Mouse (Mus musculus): ENCODE measurements around the gene Amz1.

The Amz1 gene

DNA sequence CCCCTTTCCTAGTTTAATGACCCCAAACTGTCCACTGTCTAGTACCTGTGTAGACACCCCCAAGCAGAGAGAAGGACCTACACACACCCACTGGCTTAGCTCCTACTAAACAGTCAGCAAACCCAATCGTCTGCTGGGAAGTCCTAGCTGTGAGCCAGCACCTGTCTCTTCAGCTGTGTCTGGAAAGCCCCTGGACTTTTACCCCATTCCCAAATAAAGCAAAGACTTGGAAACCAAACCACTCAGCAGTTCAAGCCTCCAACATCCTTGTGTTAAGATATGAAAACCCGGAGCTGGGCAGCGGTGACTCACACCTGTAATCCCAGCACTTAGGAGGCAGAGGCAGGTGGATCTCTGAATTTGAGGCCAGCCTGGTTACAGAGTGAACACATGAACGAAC is 42.6 kb downstream of the Amz1 start:
- in situ Hi-C loops (cut with MboI, MseI) = no loop called here

- in situ Hi-C loops (cut with MboI, MseI) = no loop called here
These were observed 43.8 kb downstream of the Amz1 start for GRCm38 (mm10) chr5:140767704-140768141.

DNA sequence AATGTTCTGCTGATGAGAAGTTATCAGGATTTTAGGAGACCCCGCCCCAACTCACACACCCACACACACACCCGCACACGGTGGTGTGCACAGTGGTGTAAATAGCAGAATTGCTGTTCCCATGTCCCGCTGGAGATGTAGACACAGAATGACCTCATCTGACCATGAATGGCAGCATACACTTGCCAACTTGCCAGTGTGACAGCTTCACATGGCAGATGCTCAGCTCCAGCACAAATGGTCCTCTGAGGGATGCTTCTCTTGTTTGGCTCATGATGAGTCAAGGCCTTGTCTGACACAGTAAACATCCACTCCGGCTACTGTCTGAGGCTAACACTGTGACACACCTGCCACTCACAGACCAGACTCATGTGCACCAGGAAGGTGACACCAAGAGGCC is 44.4 kb downstream of the Amz1 start:
- in situ Hi-C loops (cut with MboI, MseI) = no loop called here

DNA sequence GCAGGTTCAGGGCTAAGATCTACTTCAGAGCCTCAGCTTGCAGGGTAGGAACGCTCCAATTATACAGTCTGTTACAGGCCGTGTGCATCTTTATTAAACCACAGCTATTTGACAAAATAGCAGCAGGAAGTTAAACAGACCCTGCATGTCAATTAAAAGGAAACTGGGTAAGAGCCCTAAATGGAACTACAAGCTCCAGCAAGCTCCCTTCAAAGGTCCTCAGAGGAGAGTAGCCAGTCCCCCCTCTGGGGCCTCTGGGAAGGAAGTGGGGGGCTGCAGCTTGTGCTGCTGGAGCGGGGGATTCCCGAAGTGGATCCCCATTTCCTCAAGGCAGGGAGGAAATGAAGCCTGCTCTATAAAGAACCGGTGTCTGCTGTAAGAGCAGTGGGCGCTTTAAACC is 47.7 kb downstream of the Amz1 start:
- in situ Hi-C loops (cut with MboI, MseI) = no loop called here

GRCm38 (mm10) chr5:140772158-140772557 is 48.2 kb downstream of the Amz1 start:
- in situ Hi-C loops (cut with MboI, MseI) = no loop called here

DNA sequence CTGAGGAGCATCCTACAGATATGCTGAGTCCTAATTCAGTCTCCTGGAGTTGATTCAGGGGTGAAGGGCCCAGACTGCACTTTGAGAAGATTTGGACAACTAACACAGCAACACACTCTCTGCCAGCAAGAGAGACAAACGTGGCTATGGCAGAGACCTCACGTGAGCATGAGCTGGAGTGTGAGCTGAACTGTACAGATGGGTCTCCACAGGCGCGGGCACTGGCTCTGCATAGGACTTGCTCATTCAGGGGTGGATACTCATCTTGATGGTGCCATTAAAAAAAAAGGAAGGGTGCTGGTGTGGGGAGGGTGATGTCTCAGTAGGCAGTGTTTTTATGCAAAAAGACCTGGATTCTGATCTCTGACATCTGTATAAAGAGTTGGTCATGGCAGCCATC is 51.2 kb downstream of the Amz1 start:
- in situ Hi-C loops (cut with MboI, MseI) = no loop called here

- in situ Hi-C loops (cut with MboI, MseI) = no loop called here
These were observed 53.0 kb downstream of the Amz1 start for GRCm38 (mm10) chr5:140776968-140777367.

- in situ Hi-C loops (cut with MboI, MseI) = no loop called here
These were observed 57.2 kb downstream of the Amz1 start for GRCm38 (mm10) chr5:140781122-140781521.

- in situ Hi-C loops (cut with MboI, MseI) = no loop called here
These were observed 58.1 kb downstream of the Amz1 start for GRCm38 (mm10) chr5:140781886-140782572.

DNA sequence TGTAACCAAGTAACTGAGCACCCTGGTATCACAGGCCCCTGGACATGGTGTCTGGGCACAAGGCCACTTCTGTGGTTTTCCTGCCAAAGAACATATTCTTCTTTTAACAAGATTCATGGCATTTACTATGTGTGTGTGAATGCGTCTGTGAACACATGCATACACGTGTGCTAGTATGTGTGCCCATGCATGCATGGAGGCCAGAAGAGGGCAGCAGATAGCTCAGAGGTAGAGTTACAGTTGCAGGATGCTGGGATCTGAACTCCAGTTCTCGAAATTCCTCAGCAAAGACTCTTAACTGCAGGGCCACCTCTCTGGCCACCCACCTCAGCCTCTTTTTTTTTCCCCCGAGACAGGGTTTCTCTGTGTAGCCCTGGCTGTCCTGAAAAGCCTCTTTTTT is 59.6 kb downstream of the Amz1 start:
- in situ Hi-C loops (cut with MboI, MseI) = no loop called here

DNA sequence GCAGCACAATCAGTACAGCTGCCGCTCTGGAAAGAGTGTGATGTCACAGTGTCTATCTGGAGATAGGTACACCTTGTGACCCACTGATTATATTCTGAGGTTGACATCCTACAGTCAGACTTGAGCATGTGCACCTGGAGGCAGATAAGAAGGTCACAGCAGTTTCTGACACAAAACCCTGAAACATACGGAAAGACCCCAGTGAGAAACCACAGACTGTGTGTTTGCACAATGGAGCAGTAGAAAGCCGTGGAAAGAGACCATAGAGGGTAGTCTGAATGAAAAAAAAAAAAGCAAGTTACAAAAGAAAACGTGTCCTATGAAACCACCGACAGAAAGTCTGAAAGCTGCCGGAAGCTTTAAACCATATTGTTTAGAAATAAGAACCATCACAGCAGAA is 60.4 kb downstream of the Amz1 start:
- in situ Hi-C loops (cut with MboI, MseI) = no loop called here

DNA sequence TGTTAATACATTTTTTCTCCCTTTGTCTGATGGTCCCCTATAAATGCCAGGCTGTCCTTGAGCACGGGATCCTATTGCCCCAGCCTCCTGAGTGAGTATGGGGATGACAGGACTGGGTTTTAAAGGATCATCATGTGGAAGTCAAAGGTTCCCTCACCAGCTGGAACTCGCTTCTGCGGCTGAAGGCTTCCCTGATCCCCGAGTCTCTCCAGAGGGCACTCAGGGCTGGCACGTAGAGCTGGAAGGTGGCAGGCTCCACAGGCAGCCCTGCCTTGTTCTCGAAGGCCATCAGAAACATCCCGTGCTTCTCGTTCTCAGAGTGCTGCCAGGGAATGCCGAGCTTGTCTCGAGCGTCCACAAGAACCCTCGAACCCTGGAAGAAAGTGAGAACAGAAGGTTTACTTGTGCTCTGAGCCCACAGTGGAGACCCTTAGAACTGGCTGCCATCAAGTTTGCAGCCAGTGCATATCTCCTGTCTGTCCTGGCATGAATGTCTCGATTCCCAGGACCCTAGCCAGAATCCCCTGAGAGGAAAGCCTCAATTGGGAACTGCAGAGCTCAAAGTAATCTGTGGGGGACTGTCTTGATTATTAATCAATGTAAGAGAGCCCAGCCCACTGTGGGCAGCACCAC is 61.4 kb downstream of the Amz1 start:
- in situ Hi-C loops (cut with MboI, MseI) = no loop called here

DNA sequence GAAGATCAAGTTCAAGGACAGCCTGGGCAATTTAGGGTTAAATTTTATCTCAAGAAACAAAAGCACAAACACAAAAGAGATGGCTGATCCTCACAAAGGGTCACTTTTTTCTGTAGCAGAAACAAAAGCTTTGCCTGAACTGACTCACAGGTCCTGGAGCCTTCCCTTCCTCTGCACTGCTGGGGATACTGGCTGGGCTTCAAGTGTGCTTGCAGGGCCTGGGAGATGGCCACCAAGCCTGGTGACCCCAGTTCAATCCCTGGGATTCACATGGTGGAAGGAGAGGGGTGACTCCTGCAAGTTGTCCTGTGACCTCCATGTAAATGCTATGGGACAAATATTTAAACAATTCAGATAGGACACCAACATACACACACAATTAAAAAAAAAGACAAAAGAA is 65.6 kb downstream of the Amz1 start:
- in situ Hi-C loops (cut with MboI, MseI) = no loop called here

DNA sequence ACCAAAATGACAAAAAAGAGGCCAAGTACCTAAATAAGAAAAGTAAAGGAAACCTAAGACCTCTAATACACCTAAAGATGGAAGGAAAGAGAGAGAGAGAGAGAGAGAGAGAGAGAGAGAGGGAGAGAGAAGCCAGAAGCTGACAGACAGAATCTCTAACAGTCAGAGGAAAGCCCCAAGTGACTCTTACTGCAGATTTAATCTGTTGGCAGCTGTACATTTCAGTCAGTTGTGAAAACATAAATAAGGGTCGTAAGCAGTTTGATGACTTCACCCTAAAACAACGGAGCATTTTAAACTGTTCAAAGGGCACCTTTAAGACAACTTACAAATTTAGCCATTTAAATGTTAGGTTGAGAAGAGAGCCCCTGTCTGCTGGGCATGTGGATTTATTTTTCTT is 66.5 kb downstream of the Amz1 start:
- in situ Hi-C loops (cut with MboI, MseI) = no loop called here

- in situ Hi-C loops (cut with MboI, MseI) = no loop called here
These were observed 67.3 kb downstream of the Amz1 start for GRCm38 (mm10) chr5:140790937-140791877.

GRCm38 (mm10) chr5:140792233-140792632 is 68.3 kb downstream of the Amz1 start:
- in situ Hi-C loops (cut with MboI, MseI) = no loop called here

DNA sequence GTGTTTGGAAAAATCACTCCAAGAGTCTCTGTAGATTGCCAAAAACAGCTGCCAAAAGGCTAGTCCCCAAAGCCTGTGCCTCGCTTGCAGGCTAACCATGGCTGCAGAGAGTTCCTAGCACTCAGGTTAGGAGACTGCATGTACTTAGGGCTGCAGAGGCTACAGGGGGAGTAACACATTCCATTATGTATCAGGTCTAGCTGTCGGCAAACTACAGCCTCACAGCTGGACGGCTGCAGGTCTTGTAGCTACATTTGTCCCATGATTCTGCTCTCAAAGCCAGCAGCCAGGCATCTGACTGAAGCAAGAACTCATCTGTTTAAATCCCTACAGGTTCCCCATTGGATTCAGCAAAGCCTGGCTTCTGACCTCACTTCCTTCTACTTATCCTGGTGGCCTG is 70.8 kb downstream of the Amz1 start:
- in situ Hi-C loops (cut with MboI, MseI) = no loop called here

- in situ Hi-C loops (cut with MboI, MseI) = no loop called here
These were observed 71.2 kb downstream of the Amz1 start for GRCm38 (mm10) chr5:140795176-140795575.

DNA sequence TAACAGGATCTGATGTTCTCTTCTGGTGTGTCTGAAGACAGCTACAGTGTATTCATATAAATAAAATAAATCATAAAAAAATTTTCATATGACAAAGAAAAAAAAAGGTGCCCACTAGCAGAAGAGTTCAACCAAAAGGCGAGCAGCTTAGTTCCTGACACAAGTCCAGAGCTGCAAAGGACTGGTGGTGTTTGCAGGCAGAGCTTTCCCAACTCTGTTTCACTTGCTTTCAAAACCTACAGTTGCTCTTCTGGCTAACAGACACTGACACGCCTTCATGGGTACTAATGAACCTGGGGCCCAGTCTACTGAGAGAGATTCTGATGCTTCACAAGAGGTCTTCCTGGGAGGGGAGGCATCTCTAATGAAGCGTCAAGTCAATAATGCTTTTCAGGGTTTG is 72.1 kb downstream of the Amz1 start:
- in situ Hi-C loops (cut with MboI, MseI) = no loop called here

GRCm38 (mm10) chr5:140798158-140798557 is 74.2 kb downstream of the Amz1 start:
- in situ Hi-C loops (cut with MboI, MseI) = no loop called here

GRCm38 (mm10) chr5:140798775-140799174 is 74.8 kb downstream of the Amz1 start:
- in situ Hi-C loops (cut with MboI, MseI) = no loop called here

GRCm38 (mm10) chr5:140799190-140799589 is 75.3 kb downstream of the Amz1 start:
- in situ Hi-C loops (cut with MboI, MseI) = no loop called here
